ENCODE assay signal across 16 mouse cellular contexts in genomic region chr1:78864799-78865346, GRCm38 (mm10). TPM values are rescaled to one million over a fixed set of nuclear protein-coding genes. Genes with fewer than 3 reads are reported as not detected.
DNase-seq lines count a peak whose midpoint lies in the region; ATAC-seq and TF ChIP-seq lines count a peak whose summit lies in the region.
"Had no signal": no experiment of that assay in that cellular context is flagged by ENCODE, and none has a peak within 500 bp of the region (broad histone marks: within the 10 kb centered on the region; RNA-seq: fewer than 3 reads in every experiment).

No protein-coding gene starts in this region.

- H3K9me3 ChIP-seq in forebrain, embryonic 14.5 days (replicated peaks; ENCODE audit: control insufficient read depth, low read length): no peaks in the 10 kb centered on the region
- H3K9me3 ChIP-seq in forebrain, embryonic 13.5 days (replicated peaks): no peaks in the 10 kb centered on the region
- no peaks in the 10 kb centered on the region for H3K9me3 ChIP-seq in heart, embryonic 14.5 days (ENCODE audit: control insufficient read depth, low read length)
- no peaks in the 10 kb centered on the region for H3K9me3 ChIP-seq in liver, embryonic 11.5 days (ENCODE audit: control insufficient read depth, low read length)
- no peaks in the 10 kb centered on the region for H3K9me3 ChIP-seq in midbrain, embryonic 13.5 days
- H3K9me3 ChIP-seq: limb, embryonic 12.5 days; midbrain, embryonic 12.5 days; stomach, embryonic 15.5 days had no signal

- H3K27ac ChIP-seq in forebrain, embryonic 14.5 days (ENCODE audit: low read depth, low read length): no peak overlapping the region
- H3K27ac ChIP-seq in forebrain, embryonic 13.5 days: no peak overlapping the region
- peak overlapping the region; percentile 70 to 80 for H3K27ac ChIP-seq in heart, embryonic 14.5 days (replicated peaks in 1 of 2; ENCODE audit: control insufficient read depth in 1 of 2, insufficient read depth in 1 of 2, low read depth in 2 of 2, low read length in 2 of 2)
- H3K27ac ChIP-seq in liver, adult 2 months (replicated peaks; ENCODE audit: insufficient read depth, low read depth, low read length): peak overlapping the region; percentile 45; the same call in 1 of the 2 replicates
- no peak overlapping the region for H3K27ac ChIP-seq in liver, embryonic 11.5 days (ENCODE audit: low read depth, low read length)
- H3K27ac ChIP-seq in midbrain, embryonic 13.5 days: no peak overlapping the region
- H3K27ac ChIP-seq: left cerebral cortex, adult 2 months; limb, embryonic 12.5 days; macrophage; midbrain, embryonic 12.5 days had no signal

- H3K27me3 ChIP-seq in forebrain, embryonic 14.5 days (replicated peaks; ENCODE audit: control insufficient read depth, insufficient read depth, low read length): no peaks in the 10 kb centered on the region
- no peaks in the 10 kb centered on the region for H3K27me3 ChIP-seq in forebrain, embryonic 13.5 days
- no peaks in the 10 kb centered on the region for H3K27me3 ChIP-seq in heart, embryonic 14.5 days (ENCODE audit: control insufficient read depth, insufficient read depth, low read length)
- H3K27me3 ChIP-seq in liver, adult 2 months (ENCODE audit: control insufficient read depth, insufficient read depth, low read length): no peaks in the 10 kb centered on the region
- H3K27me3 ChIP-seq in liver, embryonic 11.5 days (replicated peaks; ENCODE audit: control insufficient read depth, insufficient read depth, low read length): no peaks in the 10 kb centered on the region
- no peaks in the 10 kb centered on the region for H3K27me3 ChIP-seq in midbrain, embryonic 13.5 days
- H3K27me3 ChIP-seq: CH12.LX; limb, embryonic 12.5 days; midbrain, embryonic 12.5 days; stomach, embryonic 15.5 days had no signal

- no peak for TF ChIP-seq CTCF in liver, adult 2 months (IDR thresholded peaks at IDR 0.05; ENCODE audit: low read depth, low read length)

- H3K79me2 ChIP-seq in liver, adult 2 months (ENCODE audit: control insufficient read depth, insufficient read depth, low read length): no peaks in the 10 kb centered on the region

- no peak for ATAC-seq in forebrain, embryonic 14.5 days
- ATAC-seq in forebrain, embryonic 13.5 days: no peak
- no peak for ATAC-seq in heart, embryonic 14.5 days (ENCODE audit: insufficient number of reproducible peaks, insufficient read depth, low FRiP score, low read depth)
- ATAC-seq in liver, embryonic 11.5 days (replicated peaks; ENCODE audit: low FRiP score): no peak
- ATAC-seq in midbrain, embryonic 13.5 days: no peak

- no peak for TF ChIP-seq POLR2A in liver, adult 2 months (IDR thresholded peaks at IDR 0.05; ENCODE audit: extremely low read depth, insufficient read depth, low read length)

- 78% methylated on average over 4 of the region's 4 CpGs for WGBS in forebrain, embryonic 14.5 days
- WGBS in forebrain, embryonic 13.5 days: 81% methylated on average over 4 of the region's 4 CpGs
- 66% methylated on average over 4 of the region's 4 CpGs for WGBS in heart, embryonic 14.5 days
- WGBS in liver, adult 2 months: 80% methylated on average over 4 of the region's 4 CpGs
- 80% methylated on average over 4 of the region's 4 CpGs for WGBS in liver, embryonic 11.5 days
- 83% methylated on average over 4 of the region's 4 CpGs for WGBS in midbrain, embryonic 13.5 days

- no peaks in the 10 kb centered on the region for H3K36me3 ChIP-seq in forebrain, embryonic 14.5 days (ENCODE audit: control insufficient read depth, insufficient read depth, low read length)
- no peaks in the 10 kb centered on the region for H3K36me3 ChIP-seq in forebrain, embryonic 13.5 days (ENCODE audit: poor library complexity, severe bottlenecking)
- no peaks in the 10 kb centered on the region for H3K36me3 ChIP-seq in heart, embryonic 14.5 days (ENCODE audit: control insufficient read depth, insufficient read depth, low read length)
- no peaks in the 10 kb centered on the region for H3K36me3 ChIP-seq in liver, adult 2 months (ENCODE audit: control insufficient read depth, insufficient read depth, low read length)
- H3K36me3 ChIP-seq in liver, embryonic 11.5 days (ENCODE audit: control insufficient read depth, insufficient read depth, low read length): no peaks in the 10 kb centered on the region
- no peaks in the 10 kb centered on the region for H3K36me3 ChIP-seq in midbrain, embryonic 13.5 days
- H3K36me3 ChIP-seq: limb, embryonic 12.5 days; midbrain, embryonic 12.5 days; stomach, embryonic 15.5 days had no signal

- no peak overlapping the region for H3K4me2 ChIP-seq in forebrain, embryonic 14.5 days (ENCODE audit: low read length)
- no peak overlapping the region for H3K4me2 ChIP-seq in forebrain, embryonic 13.5 days
- no peak overlapping the region for H3K4me2 ChIP-seq in heart, embryonic 14.5 days (ENCODE audit: low read length)
- H3K4me2 ChIP-seq in liver, embryonic 11.5 days: no peak overlapping the region
- no peak overlapping the region for H3K4me2 ChIP-seq in midbrain, embryonic 13.5 days (replicated peaks)
- H3K4me2 ChIP-seq: limb, embryonic 12.5 days; midbrain, embryonic 12.5 days; stomach, embryonic 15.5 days had no signal

- no peak overlapping the region for H3K4me3 ChIP-seq in forebrain, embryonic 14.5 days (ENCODE audit: low read depth, low read length)
- H3K4me3 ChIP-seq in forebrain, embryonic 13.5 days: no peak overlapping the region
- H3K4me3 ChIP-seq in heart, embryonic 14.5 days (ENCODE audit: control insufficient read depth in 1 of 2, insufficient read depth in 1 of 2, low read depth in 1 of 2, low read length in 2 of 2): no peak overlapping the region
- no peak overlapping the region for H3K4me3 ChIP-seq in liver, adult 2 months (ENCODE audit: insufficient read depth, low read depth, low read length)
- no peak overlapping the region for H3K4me3 ChIP-seq in liver, embryonic 11.5 days (ENCODE audit: low read depth, low read length)
- no peak overlapping the region for H3K4me3 ChIP-seq in midbrain, embryonic 13.5 days (replicated peaks)
- H3K4me3 ChIP-seq: left cerebral cortex, adult 2 months; limb, embryonic 12.5 days; midbrain, embryonic 12.5 days; myocyte; stomach, embryonic 15.5 days had no signal

- no peaks in the 10 kb centered on the region for H3K4me1 ChIP-seq in forebrain, embryonic 14.5 days (ENCODE audit: control insufficient read depth, insufficient read depth, low read length)
- H3K4me1 ChIP-seq in forebrain, embryonic 13.5 days: no peaks in the 10 kb centered on the region
- peaks cover 16 to 20% of the 10 kb centered on the region in 2 experiments for H3K4me1 ChIP-seq in heart, embryonic 14.5 days (ENCODE audit: control insufficient read depth in 2 of 2, insufficient read depth in 2 of 2, low read length in 2 of 2)
- no peaks in the 10 kb centered on the region; the same call in 1 of the 2 replicates for H3K4me1 ChIP-seq in liver, adult 2 months (ENCODE audit: control insufficient read depth, insufficient read depth, low read length)
- no peaks in the 10 kb centered on the region for H3K4me1 ChIP-seq in liver, embryonic 11.5 days (replicated peaks; ENCODE audit: control insufficient read depth, insufficient read depth, low read length)
- peaks cover 4% of the 10 kb centered on the region; the same call in 1 of the 2 replicates for H3K4me1 ChIP-seq in midbrain, embryonic 13.5 days (replicated peaks)
- H3K4me1 ChIP-seq: limb, embryonic 12.5 days; midbrain, embryonic 12.5 days; stomach, embryonic 15.5 days had no signal

- DNase-seq in forebrain, embryonic 14.5 days (ENCODE audit: low spot score): peak; percentile 11
- no peak for DNase-seq in heart, postnatal 4 days
- peak; percentile 13 for DNase-seq in liver, adult 2 months (ENCODE audit: extremely low read depth, low read depth, low spot score)
- no peak for DNase-seq in liver, embryonic 11.5 days (ENCODE audit: low spot score)
- DNase-seq in adipocyte (ENCODE audit: low spot score): peak; percentile 16
- DNase-seq: spleen, adult 18-20 months had no signal

- H3K9ac ChIP-seq in forebrain, embryonic 14.5 days (ENCODE audit: low read length): no peak overlapping the region
- no peak overlapping the region for H3K9ac ChIP-seq in forebrain, embryonic 13.5 days
- no peak overlapping the region for H3K9ac ChIP-seq in heart, embryonic 14.5 days (ENCODE audit: low read length)
- H3K9ac ChIP-seq in liver, adult 2 months (ENCODE audit: low read depth, low read length): no peak overlapping the region
- no peak overlapping the region for H3K9ac ChIP-seq in liver, embryonic 11.5 days (ENCODE audit: low read depth, low read length)
- H3K9ac ChIP-seq in midbrain, embryonic 13.5 days (replicated peaks): no peak overlapping the region
- H3K9ac ChIP-seq: limb, embryonic 12.5 days; midbrain, embryonic 12.5 days; stomach, embryonic 15.5 days had no signal

RNA-seq across cellular contexts. Expression of gene Kcne4, which starts 48.3 kb away (rescaled TPM):
- 1.2 and 1.3 TPM in 2 replicates for polyA plus RNA-seq in forebrain, embryonic 14.5 days (2014; fragmentation: Nextera tagmentation; extraction: Ambion mirVana)
- 0.71 and 0.79 TPM in 2 replicates for polyA plus RNA-seq in forebrain, embryonic 13.5 days (2015; fragmentation: Nextera tagmentation; extraction: Ambion mirVana)
- 3.3 and 4.2 TPM in 2 replicates for polyA plus RNA-seq in heart, embryonic 14.5 days (2014; fragmentation: Nextera tagmentation; extraction: Ambion mirVana)
- 1 to 10 TPM; 4.3 to 4.9 TPM for total RNA-seq in heart, postnatal 4 days (2021)
- total RNA-seq in liver, adult 2 months (2014; rRNA removed): 0.20 and 0.28 TPM in 2 replicates
- polyA plus RNA-seq in liver, adult 2 months (2012; rRNA removed): 0.11 and 0.12 TPM in 2 replicates
- polyA plus RNA-seq in liver, embryonic 11.5 days (2014; fragmentation: Nextera tagmentation; extraction: Ambion mirVana): 0.32 and 0.44 TPM in 2 replicates
- polyA plus RNA-seq in midbrain, embryonic 13.5 days (2015; fragmentation: Nextera tagmentation; extraction: Ambion mirVana): 1.4 and 1.8 TPM in 2 replicates
- total RNA-seq: CH12.LX had no signal
- polyA plus RNA-seq: macrophage had no signal

Comparison
In these comparisons a context has a peak if more than half of its experiments do, and no peak if none do; other contexts are left out.
1. DNase-seq: peak in forebrain, embryonic 14.5 days (single experiment), liver, adult 2 months (single experiment) and adipocyte (single experiment); none in heart, postnatal 4 days (single experiment) and liver, embryonic 11.5 days (single experiment).
2. H3K27ac ChIP-seq: peak in heart, embryonic 14.5 days (2 of 2) and liver, adult 2 months (single experiment); none in forebrain, embryonic 14.5 days (single experiment), forebrain, embryonic 13.5 days (single experiment), liver, embryonic 11.5 days (single experiment) and midbrain, embryonic 13.5 days (single experiment).